Mouse (Mus musculus) CD4-positive, CD25-positive, alpha-beta regulatory T cell, adult 4 months (primary cell): ENCODE data around the gene Cisd1. TPM values are rescaled to one million over a fixed set of nuclear protein-coding genes. Genes with fewer than 3 reads are reported as not detected.

ENCODE experiments used
- ATAC-seq: one replicate; pipeline ENCODE4 v1.8.0; 2017
- polyA plus RNA-seq, 2 experiments: library from polyadenylated mRNA; unstranded; fragments of 100-300 nt; shearing (Covaris generic); gene quantifications; one replicate each; pipeline ENCODE4 v1.2.1; 2017

Gene Cisd1
- polyA plus RNA-seq, 2 experiments from 2014 or later: 30.9 to 33.7 TPM

DNA sequence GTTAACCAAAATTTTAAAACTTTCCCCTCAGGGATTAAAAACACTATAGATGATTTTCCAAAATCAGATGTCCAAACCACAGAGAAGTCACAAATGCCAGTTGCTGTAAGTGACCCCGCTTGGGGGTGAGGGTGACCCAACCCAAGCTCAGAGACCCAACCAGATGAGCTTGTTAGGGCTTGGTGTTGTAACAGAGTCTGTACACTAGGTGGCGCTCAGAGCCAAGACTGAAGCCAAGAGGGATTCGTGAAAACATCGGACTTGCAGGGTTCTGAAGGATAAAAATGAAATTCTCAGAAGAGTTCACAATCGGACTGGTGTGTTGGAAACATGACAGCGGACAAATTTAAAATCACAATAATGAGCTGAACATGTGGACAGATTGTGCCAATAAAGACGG, 18.0 kb downstream of the Cisd1 start:
- peak; percentile 88 for ATAC-seq

DNA sequence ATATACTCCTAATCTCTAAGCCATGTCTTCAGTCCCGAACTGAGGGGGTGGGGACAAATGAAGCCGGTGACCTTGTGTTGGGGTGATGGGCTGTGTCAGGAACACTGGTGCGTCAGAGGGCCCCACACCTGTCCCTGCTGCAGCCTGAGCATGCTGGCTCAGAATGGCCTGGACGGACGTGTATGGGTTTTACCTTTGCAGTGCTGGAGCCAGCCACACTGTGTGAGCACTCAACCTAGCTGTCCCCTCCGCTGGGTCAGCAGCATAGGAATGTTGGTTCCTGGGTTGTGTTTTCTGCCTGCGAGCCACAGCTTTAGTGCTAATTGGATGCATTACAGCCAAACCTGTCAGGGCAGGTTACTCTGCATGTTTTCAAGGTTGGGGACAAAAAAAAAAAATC, 18.6 kb downstream of the Cisd1 start:
- no peak for ATAC-seq

GRCm38 (mm10) chr10:71323669-71324068, 21.1 kb downstream of the Cisd1 start:
- ATAC-seq: no peak

DNA sequence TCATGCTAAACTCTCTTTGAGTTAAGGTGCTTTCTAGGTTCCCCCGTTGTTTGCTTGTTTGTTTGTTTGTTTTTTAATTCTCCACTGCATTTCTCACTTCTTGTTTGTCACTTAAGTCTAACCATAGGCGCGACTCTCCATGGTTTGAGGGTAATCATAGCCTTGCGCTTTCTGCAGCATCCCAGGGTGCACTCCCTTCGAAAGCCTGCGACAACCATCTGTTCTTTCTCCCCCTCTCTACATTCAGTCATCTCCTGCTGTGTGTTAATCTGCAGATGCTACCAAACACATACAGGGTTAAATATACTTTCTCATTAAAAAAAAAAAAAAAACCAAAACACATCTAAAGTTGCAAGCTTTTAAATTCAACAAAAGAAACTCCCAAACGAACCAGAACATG, 28.3 kb downstream of the Cisd1 start:
- no peak for ATAC-seq

- ATAC-seq: no peak
These were observed 28.7 kb downstream of the Cisd1 start for GRCm38 (mm10) chr10:71316056-71316455.

GRCm38 (mm10) chr10:71314596-71314995, 30.2 kb downstream of the Cisd1 start:
- no peak for ATAC-seq

GRCm38 (mm10) chr10:71310288-71310687, 34.5 kb downstream of the Cisd1 start:
- no peak for ATAC-seq

GRCm38 (mm10) chr10:71308199-71308598, 36.6 kb downstream of the Cisd1 start:
- no peak for ATAC-seq

DNA sequence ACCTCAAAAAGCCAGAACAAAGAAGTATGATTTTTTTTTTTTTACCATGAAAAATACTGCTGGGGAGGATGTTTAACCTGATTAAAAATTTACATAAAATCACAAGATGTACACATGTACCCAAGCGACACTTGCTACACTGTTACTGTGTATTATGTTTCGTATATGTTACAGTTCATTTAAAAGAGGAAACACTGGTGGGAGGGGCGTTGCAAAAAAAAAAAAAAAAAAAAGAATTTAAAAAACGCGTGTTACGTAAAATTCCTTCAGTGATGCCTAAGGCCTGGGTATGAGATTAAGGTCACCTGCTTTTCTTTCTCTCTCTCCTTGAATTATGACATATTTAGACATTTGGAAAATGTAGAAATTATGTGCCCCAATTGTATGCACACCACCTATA, 38.0 kb downstream of the Cisd1 start:
- ATAC-seq: no peak

GRCm38 (mm10) chr10:71306190-71306589, 38.6 kb downstream of the Cisd1 start:
- peak; percentile 88 for ATAC-seq

DNA sequence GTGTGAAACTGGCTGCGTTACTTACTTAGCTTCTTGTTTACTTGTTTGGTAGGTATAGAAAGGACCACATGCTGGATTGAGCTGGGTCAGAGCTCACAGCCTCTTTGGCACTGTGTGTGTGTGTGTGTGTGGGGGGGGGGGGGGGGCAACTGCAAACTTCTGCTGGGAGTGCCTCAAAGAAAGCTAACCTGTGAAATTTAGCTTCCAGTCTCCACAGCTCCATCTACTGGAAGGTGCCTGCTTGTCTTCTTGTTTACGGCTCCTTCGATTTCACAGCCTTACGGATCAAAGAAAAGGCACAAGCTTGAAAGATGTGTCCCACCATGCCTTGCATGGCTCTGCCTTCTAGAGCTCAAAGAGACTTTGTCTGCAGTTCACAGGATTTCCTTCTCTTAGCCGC, 42.3 kb downstream of the Cisd1 start:
- ATAC-seq: peak; percentile 68

DNA sequence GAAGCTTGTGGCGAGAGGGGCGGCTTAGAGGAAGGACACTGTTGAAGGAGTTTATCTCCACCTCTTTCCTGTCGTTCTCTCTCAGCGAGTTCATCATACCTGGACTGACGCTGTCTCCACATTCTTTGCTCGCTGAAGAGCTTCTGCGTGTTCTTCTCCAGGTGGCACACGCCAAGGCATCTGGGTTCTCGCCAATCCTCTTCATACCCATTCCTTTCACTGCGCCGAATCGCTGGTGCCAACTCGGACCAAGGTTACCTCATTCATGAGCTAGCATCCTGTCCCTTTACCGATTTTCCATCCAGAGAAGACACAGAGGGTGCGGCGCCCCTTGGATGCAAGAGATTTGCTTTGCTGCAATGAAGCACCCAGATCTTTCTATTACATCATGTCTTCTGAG, 44.6 kb downstream of the Cisd1 start:
- ATAC-seq: no peak

GRCm38 (mm10) chr10:71293245-71293644, 51.5 kb downstream of the Cisd1 start:
- ATAC-seq: no peak

- peak; percentile 61 for ATAC-seq
These were observed 52.5 kb downstream of the Cisd1 start for GRCm38 (mm10) chr10:71292254-71292653.

GRCm38 (mm10) chr10:71291801-71292200, 53.0 kb downstream of the Cisd1 start:
- peak; percentile 14 for ATAC-seq

DNA sequence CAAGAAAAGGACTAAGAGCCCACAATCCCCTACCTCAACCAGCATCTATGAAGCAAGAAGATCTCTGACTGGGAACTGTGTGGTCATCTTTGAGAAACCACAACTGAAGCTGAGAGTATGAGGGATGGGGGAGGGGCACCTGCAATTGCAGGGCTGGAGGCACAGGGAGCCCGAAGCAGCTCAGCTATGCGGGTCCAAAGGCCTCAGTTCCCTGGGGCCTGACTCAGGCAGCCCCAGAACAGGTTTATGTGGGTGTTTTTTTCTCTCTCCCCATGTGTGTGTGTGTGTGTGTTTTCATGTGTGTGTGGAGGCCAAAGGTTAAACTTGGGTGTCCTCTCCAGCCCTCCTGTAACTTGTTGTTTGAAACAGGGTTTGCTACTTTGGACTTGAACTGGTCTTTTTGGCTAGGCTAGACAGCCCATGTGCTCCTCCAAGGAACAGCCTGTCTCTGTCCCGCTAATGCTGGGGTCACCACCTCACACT, 53.5 kb downstream of the Cisd1 start:
- ATAC-seq: no peak

DNA sequence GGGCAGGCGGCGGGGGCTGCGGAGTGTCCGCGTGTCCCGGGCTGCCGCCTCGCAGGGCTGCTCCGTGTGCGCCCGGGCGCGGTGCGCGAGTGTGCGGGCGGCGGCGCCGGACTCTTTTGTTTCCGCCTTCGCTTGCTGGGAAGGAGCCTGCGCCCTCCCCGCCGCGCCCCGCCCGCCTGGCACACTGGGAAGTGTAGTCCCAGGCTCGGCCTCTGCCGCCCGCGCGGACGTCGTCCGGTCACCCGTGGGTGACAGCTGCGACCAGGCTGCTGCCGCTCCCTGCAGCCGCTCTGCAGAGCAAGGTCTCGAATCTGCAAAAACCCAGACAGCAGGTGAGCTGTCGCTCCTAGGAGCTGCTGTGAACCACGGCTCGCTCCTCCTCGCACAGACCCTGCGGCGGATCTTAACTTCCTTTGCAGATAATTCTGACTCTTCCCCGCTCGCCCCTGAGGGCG, 59.6 kb downstream of the Cisd1 start, which contains the start of gene Ube2d1:
Gene Ube2d1 (minus strand): TSS at position 137 of the 455 bp plus-strand sequence.
- peak; percentile 88 for ATAC-seq

- peak; percentile 56 for ATAC-seq
These were observed 60.1 kb downstream of the Cisd1 start for GRCm38 (mm10) chr10:71284511-71285125.

- ATAC-seq: no peak
These were observed 60.6 kb downstream of the Cisd1 start for GRCm38 (mm10) chr10:71284131-71284510.

Other genes starting within 250 kb of the Cisd1 start
- under 1 TPM in 1 of 2 experiments, not detected in 1; 0.11 TPM for gene Bicc1, start 185.3 kb downstream of the Cisd1 start, polyA plus RNA-seq
- 10 to 100 TPM; 75.2 to 89.6 TPM for gene Tfam, start 106.7 kb downstream of the Cisd1 start, polyA plus RNA-seq
- gene Ube2d1, start 59.7 kb downstream of the Cisd1 start, polyA plus RNA-seq: 10 to 100 TPM; 16.6 to 22.2 TPM
- gene Ipmk, start 2.8 kb upstream of the Cisd1 start, polyA plus RNA-seq: 1 to 10 TPM; 2.9 to 4.1 TPM